Mouse (Mus musculus): Measurements from ENCODE around the gene Usb1. TPM values are rescaled to one million over a fixed set of nuclear protein-coding genes. Genes with fewer than 3 reads are reported as not detected.
A peak's percentile ranks its signal among the peaks of the same experiment; 100 is the strongest.

Gene Usb1
- 19.0 to 30.5 TPM (median 26.8 TPM) in 3 replicates for total RNA-seq (2017)

DNA sequence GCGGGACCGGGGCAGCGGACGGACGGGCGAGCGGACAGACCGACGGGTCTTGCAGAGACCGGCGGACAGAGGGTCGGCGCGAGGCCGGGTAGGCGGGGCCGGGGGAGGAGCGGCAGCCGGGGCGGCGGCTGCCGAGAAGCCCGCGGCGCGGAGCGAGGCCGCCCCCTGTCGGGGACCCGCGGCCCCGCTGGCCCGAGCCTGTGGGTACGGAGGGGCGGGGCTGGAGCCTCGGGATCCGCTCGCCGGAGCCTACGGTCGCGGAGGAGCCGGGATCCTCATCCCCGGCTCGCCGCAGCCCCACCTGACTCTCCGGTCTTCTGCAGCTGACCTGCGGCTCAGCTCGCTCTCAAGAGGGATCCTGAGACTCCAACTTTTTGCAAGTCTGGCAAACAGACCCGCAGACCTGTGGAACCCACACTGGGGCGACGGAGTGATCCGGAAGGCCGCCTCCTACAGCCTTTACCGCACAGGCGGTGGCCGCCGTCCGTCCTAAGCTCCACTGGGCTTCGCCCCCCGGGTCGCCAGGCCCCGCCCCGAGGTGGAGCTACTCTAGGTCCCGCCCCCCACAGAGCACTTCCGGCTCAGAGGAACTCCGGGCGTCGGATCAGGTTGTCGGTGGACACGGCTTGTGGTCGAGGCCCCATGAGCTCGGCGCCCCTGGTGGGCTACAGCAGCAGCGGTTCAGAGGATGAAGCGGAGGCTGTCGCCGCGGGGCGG is at the start of gene Usb1, which contains the start of gene Zfp319:
Gene Usb1 (plus strand): TSS at position 565 of the 717 bp plus-strand sequence.
Gene Zfp319 (minus strand): TSS at position 231 of the 717 bp plus-strand sequence.
- peak; percentile 77 for ATAC-seq (replicated peaks; ENCODE audit: insufficient number of reproducible peaks, low FRiP score, low TSS enrichment, poor library complexity, severe bottlenecking)

DNA sequence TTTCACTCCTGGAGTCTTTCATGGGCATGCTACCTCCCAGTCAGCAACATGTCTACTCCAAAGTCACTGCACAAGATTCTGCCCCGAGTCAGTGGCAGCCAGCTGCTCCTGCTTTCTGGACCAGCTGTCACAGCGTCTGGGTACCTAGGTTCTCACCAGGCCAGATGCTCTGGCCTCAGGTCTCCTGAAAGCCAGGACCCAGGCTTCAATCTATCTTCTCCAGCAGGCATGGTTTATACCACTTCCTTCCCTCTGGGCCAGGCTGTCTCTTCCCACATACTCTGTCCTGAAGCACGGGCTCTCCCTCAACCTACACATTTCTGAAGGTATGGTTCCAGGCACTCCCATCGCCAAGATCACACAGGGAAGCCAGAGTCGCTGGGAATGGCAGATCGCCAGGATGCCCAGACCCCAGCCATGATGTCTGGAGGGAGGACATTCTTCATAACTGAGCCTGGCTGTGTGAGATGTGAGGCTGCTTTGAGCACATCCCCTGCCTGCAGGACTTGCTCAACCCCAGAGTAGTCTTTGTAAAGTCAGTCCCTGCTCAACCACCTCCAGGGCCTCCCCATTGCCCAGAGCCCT is 42.9 kb upstream of the Usb1 start:
- no peak for ATAC-seq (replicated peaks; ENCODE audit: insufficient number of reproducible peaks, low FRiP score, low TSS enrichment, poor library complexity, severe bottlenecking)

DNA sequence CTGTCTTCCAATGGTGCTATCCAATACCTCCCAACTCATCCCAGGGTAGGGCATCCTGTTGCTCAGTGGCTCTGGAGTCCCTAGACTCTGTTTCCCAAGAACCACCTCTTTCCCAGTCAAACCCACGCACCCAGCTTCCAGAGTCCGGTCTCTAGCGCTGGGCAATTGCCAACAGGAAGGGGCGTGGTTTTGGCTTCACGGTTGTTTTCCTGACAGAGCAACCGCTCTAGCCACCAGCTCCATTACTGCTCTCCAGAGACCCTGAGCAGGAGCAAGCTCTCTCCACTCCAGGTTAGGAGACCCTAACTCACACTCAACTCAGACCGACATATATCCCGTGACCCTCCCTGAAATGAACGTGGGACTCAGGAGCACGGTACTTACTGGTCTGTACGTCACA is 38.9 kb upstream of the Usb1 start:
- ATAC-seq (replicated peaks; ENCODE audit: insufficient number of reproducible peaks, low FRiP score, low TSS enrichment, poor library complexity, severe bottlenecking), result peak; percentile 54

DNA sequence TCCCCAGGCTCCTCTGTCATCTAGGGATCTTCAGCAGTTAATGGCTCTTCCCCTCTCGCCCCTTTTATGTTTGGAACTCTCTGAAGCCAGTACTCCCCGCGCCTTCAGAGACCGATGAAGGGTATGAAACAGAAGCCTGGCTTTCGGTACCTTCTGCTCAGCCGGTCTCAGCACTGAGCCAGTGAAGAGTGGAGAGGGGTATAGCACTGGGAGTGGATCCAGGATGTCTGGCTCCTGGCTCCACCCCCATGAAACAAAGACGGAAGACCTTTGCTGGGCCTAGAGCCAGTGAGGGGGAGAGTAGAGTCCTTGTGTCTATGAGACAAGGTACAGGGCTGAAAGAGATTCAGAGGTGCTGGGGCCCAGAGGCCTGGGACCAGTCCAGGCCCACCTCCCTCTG is 38.2 kb upstream of the Usb1 start:
- ATAC-seq (replicated peaks; ENCODE audit: insufficient number of reproducible peaks, low FRiP score, low TSS enrichment, poor library complexity, severe bottlenecking), result no peak

DNA sequence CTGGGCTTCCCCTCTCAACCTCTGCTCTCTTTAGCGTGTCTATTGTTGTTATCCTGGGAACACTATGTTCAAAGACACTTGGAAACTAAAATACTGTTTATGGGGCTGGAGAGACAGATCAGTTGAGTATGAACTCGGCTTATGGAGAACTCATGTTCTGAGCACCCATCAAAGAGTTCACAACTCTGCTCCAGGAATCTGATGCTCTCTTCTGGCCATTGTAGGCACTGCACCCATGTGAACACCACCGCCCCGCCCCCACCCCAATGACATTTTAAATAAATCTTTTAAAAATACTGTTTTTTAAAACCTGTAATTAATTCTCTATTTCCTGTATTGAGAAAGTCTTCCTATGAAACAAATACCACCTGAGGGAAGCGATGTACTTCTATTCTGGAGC is 29.7 kb upstream of the Usb1 start:
- peak; percentile 62; the same call in 1 of the 2 replicates for ATAC-seq (replicated peaks; ENCODE audit: insufficient number of reproducible peaks, low FRiP score, low TSS enrichment, poor library complexity, severe bottlenecking)

DNA sequence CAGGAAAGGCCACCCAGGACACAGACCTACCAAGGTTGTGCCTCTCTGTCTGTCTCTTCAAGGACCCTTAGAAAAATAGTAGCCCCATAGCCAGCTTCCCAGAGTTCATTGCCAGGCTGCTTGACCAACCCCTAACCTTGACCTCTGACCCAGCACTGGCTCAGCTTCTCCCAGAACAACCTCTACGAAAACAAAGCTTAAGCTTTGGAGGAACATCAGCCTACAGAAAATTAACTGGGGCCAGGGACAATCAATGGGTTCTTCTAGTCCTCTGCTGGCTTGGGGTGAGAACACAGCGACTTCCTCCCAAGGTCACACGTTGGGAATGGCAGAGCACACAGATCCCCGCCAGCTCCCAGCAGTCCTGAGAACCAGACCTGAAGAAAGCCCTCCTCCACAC is 26.6 kb upstream of the Usb1 start:
- no peak for ATAC-seq (replicated peaks; ENCODE audit: insufficient number of reproducible peaks, low FRiP score, low TSS enrichment, poor library complexity, severe bottlenecking)

DNA sequence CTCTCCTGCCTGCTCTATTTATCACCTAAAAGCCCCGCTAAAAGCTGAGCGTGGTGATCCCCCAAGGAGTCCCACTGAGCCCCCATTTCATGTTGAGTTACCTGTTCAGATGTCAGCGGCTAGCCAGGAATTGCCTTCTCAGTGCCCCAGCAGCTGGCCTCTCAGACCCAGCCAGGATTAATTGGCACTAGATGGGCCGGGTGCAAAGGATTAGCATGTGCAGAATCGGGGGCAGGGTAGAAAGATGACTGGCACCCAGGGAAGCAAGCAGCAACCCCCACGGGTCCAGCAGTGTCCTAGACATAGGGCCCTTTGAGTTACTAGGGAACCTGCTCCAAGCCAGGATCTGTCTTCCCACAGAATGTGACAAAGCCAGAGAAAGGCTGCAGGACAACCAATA is 25.7 kb upstream of the Usb1 start, which contains the start of gene Cngb1:
Gene Cngb1 (minus strand): TSS at position 155 of the 400 bp plus-strand sequence.
- no peak for ATAC-seq (replicated peaks; ENCODE audit: insufficient number of reproducible peaks, low FRiP score, low TSS enrichment, poor library complexity, severe bottlenecking)

DNA sequence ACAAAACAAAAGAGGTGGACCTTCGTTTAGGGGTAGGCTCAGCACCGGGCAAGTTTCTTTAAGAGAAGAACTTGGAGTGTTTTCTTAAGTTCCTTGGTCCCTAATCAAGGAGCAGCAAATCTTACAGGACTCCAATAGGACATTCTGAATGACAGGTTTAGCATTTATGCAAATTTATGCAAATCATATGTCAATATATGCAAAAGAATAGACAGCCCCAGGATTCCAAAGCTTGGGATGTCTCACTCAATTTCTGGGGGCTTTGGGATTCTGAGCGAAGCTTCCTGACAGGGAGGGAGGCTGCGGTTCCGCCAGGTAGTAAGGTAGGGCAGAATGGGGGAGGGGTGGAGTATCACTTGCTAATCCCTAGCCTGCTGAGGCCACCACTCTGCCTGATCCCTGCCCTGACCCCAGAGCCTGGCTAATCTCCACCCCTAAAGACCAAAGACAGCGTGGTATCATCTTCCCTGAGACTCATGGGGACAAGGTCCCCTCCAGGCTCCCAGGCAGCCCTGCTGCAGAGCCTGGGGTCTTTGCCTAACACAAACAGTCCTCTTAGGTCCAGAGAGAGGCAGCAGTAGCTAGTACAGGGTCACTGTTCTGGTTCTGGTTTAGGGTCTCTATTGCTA is 21.6 kb upstream of the Usb1 start, which contains the start of gene Tepp:
Gene Tepp (plus strand): TSS at position 225 of the 629 bp plus-strand sequence.
- no peak for ATAC-seq (replicated peaks; ENCODE audit: insufficient number of reproducible peaks, low FRiP score, low TSS enrichment, poor library complexity, severe bottlenecking)

DNA sequence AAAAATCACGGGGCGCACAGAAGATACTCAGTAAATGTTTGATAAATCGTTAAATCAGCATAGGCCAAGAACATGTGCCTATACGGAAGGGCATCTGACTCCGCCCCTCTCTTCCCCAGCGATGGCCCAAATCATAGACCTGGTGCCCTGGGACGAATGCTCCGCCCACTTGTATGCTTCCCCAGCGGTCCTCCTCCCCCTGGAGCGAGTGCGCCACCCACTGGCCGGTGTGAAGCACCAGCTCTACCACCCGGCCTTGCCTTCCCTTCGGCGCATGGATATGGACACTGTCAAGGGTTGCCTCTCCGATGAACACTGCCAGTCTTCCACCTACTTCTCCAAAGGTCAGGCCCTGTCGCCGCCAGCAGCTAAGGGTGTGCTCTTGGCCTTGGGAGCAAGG is 19.2 kb upstream of the Usb1 start:
- ATAC-seq (replicated peaks; ENCODE audit: insufficient number of reproducible peaks, low FRiP score, low TSS enrichment, poor library complexity, severe bottlenecking), result no peak; the same call in 1 of the 2 replicates

DNA sequence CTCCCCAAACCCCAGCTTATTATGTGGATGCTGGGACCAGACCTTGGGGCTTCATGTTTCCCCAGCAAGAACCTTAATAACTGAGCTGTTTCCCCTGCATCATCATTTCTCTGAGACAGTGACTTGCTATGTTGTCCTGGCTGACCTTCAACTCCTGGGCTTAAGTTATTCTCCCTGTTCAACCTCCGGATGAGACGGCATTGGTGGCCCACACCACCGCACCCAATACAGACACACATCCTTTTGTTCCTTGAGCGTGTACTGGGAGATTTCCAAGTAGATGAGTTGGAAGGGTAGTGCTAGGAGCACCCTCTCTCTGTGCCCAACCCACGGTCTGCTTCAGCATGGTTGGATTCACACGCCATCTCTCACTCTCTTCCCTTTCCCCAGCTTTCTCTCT is 18.2 kb upstream of the Usb1 start:
- no peak for ATAC-seq (replicated peaks; ENCODE audit: insufficient number of reproducible peaks, low FRiP score, low TSS enrichment, poor library complexity, severe bottlenecking)

DNA sequence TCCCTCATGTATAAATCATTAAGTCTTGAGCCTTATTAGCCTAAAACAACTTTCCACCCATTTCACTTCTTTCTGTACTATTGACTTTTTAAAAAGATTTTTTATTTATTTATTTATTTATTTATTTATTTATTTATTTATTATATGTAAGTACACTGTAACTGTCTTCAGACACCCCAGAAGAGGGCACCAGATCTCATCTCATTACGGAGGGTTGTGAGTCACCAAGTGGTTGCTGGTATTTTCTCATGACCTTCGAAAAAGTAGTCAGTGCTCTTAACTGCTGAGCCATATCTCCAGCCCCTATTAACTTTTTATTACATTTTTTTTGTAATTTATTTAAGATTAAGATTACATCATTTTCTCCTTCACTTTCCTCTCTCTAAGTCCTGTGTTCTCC is 17.4 kb upstream of the Usb1 start:
- ATAC-seq (replicated peaks; ENCODE audit: insufficient number of reproducible peaks, low FRiP score, low TSS enrichment, poor library complexity, severe bottlenecking), result no peak

DNA sequence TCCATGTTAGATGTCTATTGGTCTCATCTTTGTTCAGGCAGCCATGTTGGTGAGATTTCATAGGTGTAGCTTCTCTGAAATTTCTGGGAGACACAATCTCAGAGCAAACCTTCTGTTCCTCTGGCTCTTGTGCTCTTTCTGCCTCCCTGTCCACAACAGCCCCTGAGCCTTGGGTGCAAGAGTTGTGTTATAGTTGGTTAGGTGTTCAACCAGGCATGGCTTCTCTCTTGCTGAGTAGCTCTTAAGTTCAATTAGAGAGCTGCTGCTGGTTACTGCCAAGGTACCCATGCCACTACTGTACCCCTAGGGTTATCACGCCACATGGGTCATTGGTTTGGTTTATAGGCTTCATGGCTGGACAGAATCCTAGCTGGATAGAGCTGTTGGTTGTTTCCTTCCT is 16.7 kb upstream of the Usb1 start:
- no peak for ATAC-seq (replicated peaks; ENCODE audit: insufficient number of reproducible peaks, low FRiP score, low TSS enrichment, poor library complexity, severe bottlenecking)

DNA sequence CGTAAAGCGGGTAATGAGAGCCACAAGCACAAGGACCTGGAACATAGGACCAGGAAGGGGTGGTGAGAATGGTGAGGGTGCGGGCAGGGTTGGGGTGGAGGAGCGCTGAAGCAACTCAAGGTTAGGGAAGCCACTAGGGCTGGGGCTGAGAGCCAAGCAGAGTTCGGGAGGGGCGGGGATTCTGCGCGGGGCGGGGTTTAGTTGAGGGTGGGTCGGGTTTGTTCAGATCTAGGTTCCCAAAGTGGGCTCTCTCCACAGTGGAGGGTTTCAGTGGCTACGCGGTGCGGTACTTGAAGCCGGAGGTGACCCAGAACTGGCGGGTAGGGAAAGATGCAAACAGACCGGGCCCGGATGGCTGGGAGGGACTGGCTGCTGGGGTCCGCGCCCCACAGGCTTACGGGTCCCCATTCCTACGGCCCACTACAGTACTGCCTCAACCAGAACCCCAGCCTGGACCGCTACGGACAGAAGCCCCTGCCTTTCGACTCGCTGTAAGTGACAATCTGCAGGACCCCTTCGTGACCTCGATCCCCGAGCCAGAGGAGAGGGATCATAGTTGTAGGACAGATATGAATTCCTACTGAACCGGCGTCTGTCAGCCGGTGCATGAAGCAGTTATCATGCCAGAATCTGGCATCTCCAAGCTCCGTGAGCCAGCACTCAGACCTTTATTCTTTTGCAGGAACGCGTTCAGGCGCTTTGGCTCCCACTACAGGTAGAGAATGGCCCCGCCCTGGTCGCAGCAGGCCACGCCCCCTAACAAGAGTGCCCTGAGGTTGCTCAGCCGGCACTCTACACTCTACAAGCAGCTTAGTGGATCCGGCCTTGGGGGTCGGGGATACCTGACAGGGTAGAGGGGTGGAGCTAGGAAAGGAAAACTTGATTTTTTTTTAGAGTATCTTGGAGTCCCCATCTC is 11.6 kb upstream of the Usb1 start:
- ATAC-seq (replicated peaks; ENCODE audit: insufficient number of reproducible peaks, low FRiP score, low TSS enrichment, poor library complexity, severe bottlenecking), result peak; percentile 57; the same call in 1 of the 2 replicates

DNA sequence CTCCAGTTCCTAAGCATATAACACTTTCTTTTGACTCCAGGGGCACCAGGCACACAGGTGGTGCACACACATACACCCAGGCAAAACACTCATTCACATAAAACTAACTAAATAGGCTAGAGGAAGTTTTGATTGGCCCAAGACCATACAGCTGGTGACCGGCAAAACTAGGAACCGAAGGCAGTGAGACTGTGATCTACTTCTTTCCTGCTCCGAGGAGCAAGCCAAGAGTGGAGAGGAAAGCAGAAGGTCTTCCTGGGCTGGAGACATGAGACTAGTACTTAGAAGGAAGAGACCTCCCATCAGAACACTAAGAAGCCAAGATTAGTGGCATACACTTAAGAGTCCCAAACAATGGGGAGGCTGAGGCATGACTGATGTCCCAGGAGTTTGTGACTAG is 8.9 kb upstream of the Usb1 start:
- no peak for ATAC-seq (replicated peaks; ENCODE audit: insufficient number of reproducible peaks, low FRiP score, low TSS enrichment, poor library complexity, severe bottlenecking)

DNA sequence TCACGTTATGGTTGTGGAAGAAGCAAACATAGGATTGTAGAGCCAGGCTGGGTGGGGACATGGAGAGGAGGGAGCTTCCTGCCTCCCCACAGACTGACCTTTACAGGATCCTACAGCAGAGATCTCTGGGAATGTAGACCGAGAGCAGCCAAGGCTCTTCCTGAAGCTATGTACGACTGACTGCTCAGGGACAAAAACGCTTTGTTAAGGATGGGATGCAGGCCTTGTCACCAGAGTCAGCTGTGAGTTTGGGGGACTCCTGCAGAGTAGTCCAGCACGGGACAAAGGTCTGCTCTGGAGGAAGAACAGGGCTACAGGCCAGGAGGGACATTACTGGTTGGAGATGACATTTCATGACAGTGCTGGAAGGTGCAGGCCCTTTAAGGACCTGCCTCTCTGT is 7.4 kb upstream of the Usb1 start:
- no peak for ATAC-seq (replicated peaks; ENCODE audit: insufficient number of reproducible peaks, low FRiP score, low TSS enrichment, poor library complexity, severe bottlenecking)

DNA sequence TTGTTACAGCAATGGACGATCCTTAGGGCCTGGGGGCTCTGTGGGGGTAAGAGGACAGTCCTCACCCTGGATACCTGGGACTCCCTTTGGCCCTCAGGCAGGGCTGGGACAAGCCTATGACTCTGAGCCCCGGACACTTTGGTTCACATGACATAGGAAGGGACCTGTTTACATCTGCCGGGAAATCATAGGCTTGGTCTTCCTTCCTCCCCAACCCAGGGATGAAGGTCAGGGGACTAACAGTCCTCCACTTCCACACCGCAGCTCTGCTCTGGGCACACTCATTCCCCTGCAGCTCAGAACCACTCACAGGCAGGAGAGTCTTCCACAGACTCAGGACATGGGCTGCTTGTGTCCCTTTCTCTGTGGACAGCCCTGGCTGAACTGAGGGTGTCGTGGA is 5.3 kb upstream of the Usb1 start:
- no peak for ATAC-seq (replicated peaks; ENCODE audit: insufficient number of reproducible peaks, low FRiP score, low TSS enrichment, poor library complexity, severe bottlenecking)

DNA sequence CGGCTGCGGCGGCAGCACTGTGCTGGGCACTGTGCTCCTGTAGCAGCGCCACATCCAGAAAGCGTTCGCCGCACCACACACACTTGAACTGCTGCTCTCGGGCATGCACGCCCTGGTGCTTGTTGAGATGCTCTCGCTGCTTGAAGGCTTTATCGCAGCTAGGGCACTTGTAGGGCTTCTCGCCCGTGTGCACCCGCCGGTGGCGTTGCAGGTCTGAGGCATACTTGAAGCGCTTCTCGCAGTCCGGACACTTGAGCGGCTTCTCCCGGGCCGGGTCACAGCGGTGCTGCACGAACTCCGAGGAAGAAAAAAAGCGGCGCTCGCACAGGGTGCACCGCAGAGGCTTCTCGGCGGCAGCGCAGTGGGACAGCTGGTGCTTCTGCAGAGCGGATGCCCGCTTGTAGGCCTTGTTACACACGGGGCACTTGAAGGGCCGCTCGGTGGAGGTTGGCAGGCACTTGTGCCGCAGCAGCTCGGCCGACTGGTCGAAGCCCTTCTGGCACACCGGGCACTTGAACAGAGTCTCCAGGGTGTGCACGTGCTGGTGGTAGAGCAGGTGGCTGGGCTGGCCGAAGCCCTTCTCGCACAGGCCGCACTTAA is 4.1 kb upstream of the Usb1 start:
- no peak for ATAC-seq (replicated peaks; ENCODE audit: insufficient number of reproducible peaks, low FRiP score, low TSS enrichment, poor library complexity, severe bottlenecking)

DNA sequence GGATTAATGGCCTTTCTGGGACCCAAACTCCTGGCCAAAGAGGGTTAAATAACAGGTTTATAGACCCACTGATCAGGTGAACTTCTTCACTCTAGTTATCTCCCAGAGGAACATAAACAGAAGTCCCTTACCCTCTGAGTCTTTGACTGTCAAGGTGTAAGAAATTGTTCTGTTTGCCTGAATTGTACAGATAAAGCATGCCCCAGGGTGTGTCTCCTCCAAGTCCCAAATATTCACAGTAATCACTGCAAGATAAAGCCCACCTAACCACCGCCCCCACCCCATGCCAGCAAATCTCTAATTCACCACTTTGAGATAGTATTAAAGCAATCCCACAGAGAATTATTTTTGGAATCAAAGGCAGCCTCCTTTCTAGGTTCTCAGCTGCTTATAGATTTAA is 1.7 kb upstream of the Usb1 start:
- ATAC-seq (replicated peaks; ENCODE audit: insufficient number of reproducible peaks, low FRiP score, low TSS enrichment, poor library complexity, severe bottlenecking), result no peak

All from monocyte, adult 5-6 weeks (primary cell).